Mouse (Mus musculus): ENCODE measurements around the gene Sorbs2. TPM values are rescaled to one million over a fixed set of nuclear protein-coding genes. Genes with fewer than 3 reads are reported as not detected.

The Sorbs2 gene
- polyA plus RNA-seq, 1 experiment = 0.09 TPM

DNA sequence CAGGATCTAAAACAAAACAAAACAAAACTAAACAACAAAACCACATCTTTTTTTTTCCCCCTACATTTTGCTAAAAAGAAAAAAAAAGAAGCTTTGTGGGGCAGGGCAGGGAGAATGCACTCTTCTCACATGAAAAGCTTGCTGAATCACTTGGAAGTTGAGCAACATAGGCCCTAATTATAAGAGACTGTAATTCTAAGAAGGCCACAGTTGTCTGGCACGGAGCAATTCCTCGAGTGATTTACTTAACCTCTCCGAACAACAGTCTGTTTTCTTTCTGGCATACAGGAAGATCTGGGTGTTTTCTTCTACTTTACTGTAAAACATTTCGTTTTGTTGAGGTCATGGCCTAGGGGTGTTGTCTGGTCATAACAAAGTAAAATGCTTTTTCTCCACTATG is 202.1 kb downstream of the Sorbs2 start:
- Histone ChIP-seq H3K79me3 (ENCODE audit: low read depth) (no peaks in the 10 kb centered on the region), H3K79me2 (ENCODE audit: control insufficient read depth, insufficient read depth) (no peaks in the 10 kb centered on the region), H3K36me3 (ENCODE audit: control insufficient read depth, insufficient read depth) (no peaks in the 10 kb centered on the region), H3ac (ENCODE audit: control insufficient read depth, insufficient read length, low read depth) (no peak overlapping the region), H3K27me3 (ENCODE audit: control insufficient read depth, insufficient read depth, insufficient read length) (no peaks in the 10 kb centered on the region), H3K4me3 (ENCODE audit: insufficient read depth, poor library complexity, severe bottlenecking) (no peak overlapping the region)
- peak; percentile 57 for TF ChIP-seq CEBPB (IDR thresholded peaks at IDR 0.05; ENCODE audit: low read depth)
- TF ChIP-seq MYOG (IDR thresholded peaks at IDR 0.05; ENCODE audit: control insufficient read depth, extremely low read depth, insufficient read length) = no peak
- TF ChIP-seq CTCF (IDR thresholded peaks at IDR 0.05; ENCODE audit: control insufficient read depth, insufficient read depth, insufficient read length) = no peak

DNA sequence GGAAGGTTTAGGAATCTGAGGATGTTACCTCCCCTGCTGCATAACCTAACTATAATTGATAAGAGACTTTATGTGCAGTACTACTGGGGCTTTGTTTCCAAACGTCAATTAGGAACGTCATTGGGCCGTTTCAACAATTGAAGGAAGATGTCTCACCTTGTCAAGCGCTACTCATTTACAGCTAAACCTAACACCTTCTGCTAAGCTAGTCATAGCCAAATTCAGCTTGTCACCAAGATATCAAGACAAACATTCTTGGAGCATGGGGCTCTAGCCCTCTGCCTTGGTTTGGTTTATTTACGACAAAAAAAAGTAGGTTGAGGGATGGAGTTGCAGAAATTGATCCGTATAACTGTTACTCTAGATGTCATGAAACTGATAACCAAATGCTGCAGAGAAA is 205.0 kb downstream of the Sorbs2 start:
- no peak for TF ChIP-seq CTCF (IDR thresholded peaks at IDR 0.05; ENCODE audit: control insufficient read depth, insufficient read depth, insufficient read length)
- no peak for TF ChIP-seq FOSL1 (IDR thresholded peaks at IDR 0.05; ENCODE audit: insufficient read depth, low read length, poor library complexity, severe bottlenecking)
- TF ChIP-seq MYOD1 (IDR thresholded peaks at IDR 0.05; ENCODE audit: control insufficient read depth, insufficient read length, low read depth) = no peak
- no peak for TF ChIP-seq MAX (IDR thresholded peaks at IDR 0.05)
- no peak for TF ChIP-seq CEBPB (IDR thresholded peaks at IDR 0.05; ENCODE audit: low read depth)
- no peak for TF ChIP-seq USF1 (IDR thresholded peaks at IDR 0.05; ENCODE audit: low read depth)
- no peak for TF ChIP-seq MYOG (IDR thresholded peaks at IDR 0.05; ENCODE audit: control insufficient read depth, extremely low read depth, insufficient read length)
- no peaks in the 10 kb centered on the region for H3K27me3 ChIP-seq (ENCODE audit: control insufficient read depth, insufficient read depth, insufficient read length)
- H3K79me3 ChIP-seq (ENCODE audit: low read depth) = no peaks in the 10 kb centered on the region
- no peaks in the 10 kb centered on the region for H3K36me3 ChIP-seq (ENCODE audit: control insufficient read depth, insufficient read depth)
- no peak overlapping the region for H3K4me3 ChIP-seq (ENCODE audit: insufficient read depth, poor library complexity, severe bottlenecking)
- no peak overlapping the region for H3ac ChIP-seq (ENCODE audit: control insufficient read depth, insufficient read length, low read depth)
- H3K79me2 ChIP-seq (ENCODE audit: control insufficient read depth, insufficient read depth) = no peaks in the 10 kb centered on the region

DNA sequence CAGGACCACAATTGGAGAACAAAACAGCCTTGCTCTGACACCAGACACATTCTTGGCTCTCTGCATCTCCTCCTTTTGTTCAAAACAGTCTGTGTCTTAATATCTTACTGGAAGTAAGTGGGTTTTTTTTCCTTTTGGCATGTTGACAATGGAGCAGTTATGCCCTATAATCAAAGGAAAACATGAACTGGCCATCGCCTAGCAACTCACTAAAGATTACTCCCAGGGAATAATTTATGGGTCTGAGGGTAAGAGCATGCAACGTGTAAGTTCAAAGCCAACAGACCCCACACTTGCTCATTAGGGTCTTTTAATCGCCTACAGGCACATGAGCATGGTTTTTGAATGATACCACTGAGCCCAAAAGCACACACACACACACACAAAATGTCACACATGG is 207.2 kb downstream of the Sorbs2 start:
- Histone ChIP-seq H3ac (ENCODE audit: control insufficient read depth, insufficient read length, low read depth) (no peak overlapping the region), H3K27me3 (ENCODE audit: control insufficient read depth, insufficient read depth, insufficient read length) (no peaks in the 10 kb centered on the region), H3K4me3 (ENCODE audit: insufficient read depth, poor library complexity, severe bottlenecking) (no peak overlapping the region), H3K79me3 (ENCODE audit: low read depth) (no peaks in the 10 kb centered on the region), H3K79me2 (ENCODE audit: control insufficient read depth, insufficient read depth) (no peaks in the 10 kb centered on the region), H3K36me3 (ENCODE audit: control insufficient read depth, insufficient read depth) (no peaks in the 10 kb centered on the region)
- TF ChIP-seq MYOD1 (IDR thresholded peaks at IDR 0.05; ENCODE audit: control insufficient read depth, insufficient read length, low read depth) (no peak), CTCF (IDR thresholded peaks at IDR 0.05; ENCODE audit: control insufficient read depth, insufficient read depth, insufficient read length) (no peak), CEBPB (IDR thresholded peaks at IDR 0.05; ENCODE audit: low read depth) (no peak), MYOG (IDR thresholded peaks at IDR 0.05; ENCODE audit: control insufficient read depth, extremely low read depth, insufficient read length) (no peak), FOSL1 (IDR thresholded peaks at IDR 0.05; ENCODE audit: insufficient read depth, low read length, poor library complexity, severe bottlenecking) (no peak), MAX (IDR thresholded peaks at IDR 0.05) (no peak), USF1 (IDR thresholded peaks at IDR 0.05; ENCODE audit: low read depth) (no peak)

DNA sequence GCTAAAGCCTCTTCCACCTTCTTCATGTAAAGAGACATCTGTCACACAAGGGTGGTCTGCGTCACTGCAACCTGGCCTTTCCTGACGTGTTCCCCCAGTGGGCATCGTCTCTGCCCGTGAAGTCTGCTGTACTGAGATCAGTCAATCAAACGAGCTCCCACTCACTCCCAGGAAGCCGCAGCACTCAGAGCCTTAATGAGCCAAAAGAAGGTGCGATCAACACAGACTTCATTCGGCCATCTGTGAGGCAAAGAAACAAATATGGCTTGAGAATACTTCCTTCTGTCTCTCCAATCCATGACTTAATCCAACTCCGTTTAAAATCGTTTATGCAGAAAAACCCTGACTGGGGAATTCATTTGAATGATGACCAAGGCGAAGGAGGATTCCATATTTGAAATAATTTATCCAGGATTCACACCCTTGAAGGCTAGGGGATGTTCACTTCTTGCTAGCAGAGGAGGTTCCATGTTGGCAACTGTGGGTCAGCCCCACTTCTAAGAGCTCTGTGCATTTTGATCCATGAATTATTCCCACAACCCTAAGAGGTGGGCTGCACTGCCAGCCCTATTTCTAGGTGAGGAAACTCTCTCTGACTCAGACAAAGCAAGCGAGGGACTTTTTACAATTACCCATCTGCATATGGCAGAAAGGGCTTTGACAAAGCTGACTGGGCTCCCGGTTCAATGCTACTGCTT is 207.9 kb downstream of the Sorbs2 start:
- Histone ChIP-seq H3K79me3 (ENCODE audit: low read depth) (no peaks in the 10 kb centered on the region), H3ac (ENCODE audit: control insufficient read depth, insufficient read length, low read depth) (no peak overlapping the region), H3K4me3 (ENCODE audit: insufficient read depth, poor library complexity, severe bottlenecking) (no peak overlapping the region), H3K27me3 (ENCODE audit: control insufficient read depth, insufficient read depth, insufficient read length) (no peaks in the 10 kb centered on the region), H3K36me3 (ENCODE audit: control insufficient read depth, insufficient read depth) (no peaks in the 10 kb centered on the region), H3K79me2 (ENCODE audit: control insufficient read depth, insufficient read depth) (no peaks in the 10 kb centered on the region)
- TF ChIP-seq FOSL1 (IDR thresholded peaks at IDR 0.05; ENCODE audit: insufficient read depth, low read length, poor library complexity, severe bottlenecking) (no peak), CEBPB (IDR thresholded peaks at IDR 0.05; ENCODE audit: low read depth) (no peak), MYOG (IDR thresholded peaks at IDR 0.05; ENCODE audit: control insufficient read depth, extremely low read depth, insufficient read length) (no peak), USF1 (IDR thresholded peaks at IDR 0.05; ENCODE audit: low read depth) (no peak), CTCF (IDR thresholded peaks at IDR 0.05; ENCODE audit: control insufficient read depth, insufficient read depth, insufficient read length) (no peak), MYOD1 (IDR thresholded peaks at IDR 0.05; ENCODE audit: control insufficient read depth, insufficient read length, low read depth) (no peak), MAX (IDR thresholded peaks at IDR 0.05) (no peak)

DNA sequence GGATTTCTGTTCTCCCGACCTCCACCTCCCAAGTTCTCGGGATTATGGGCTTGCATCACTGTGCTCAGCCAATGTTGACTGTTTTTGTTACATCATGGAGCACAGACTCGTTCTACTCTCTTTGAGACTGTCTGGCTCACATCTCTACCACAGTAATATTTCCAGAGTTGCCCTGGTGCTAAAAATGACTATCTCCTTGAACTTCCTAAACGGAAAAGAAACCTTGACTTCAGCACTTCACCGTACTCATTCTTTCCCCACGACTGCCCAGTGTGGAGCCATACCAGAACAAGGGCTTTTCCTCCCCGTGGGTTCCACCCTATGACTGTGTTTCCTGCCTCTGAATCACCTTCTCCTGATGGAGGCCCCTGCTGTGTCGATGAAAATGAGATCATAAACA is 212.2 kb downstream of the Sorbs2 start:
- TF ChIP-seq FOSL1 (IDR thresholded peaks at IDR 0.05; ENCODE audit: insufficient read depth, low read length, poor library complexity, severe bottlenecking) = peak; percentile 11
- TF ChIP-seq CEBPB (IDR thresholded peaks at IDR 0.05; ENCODE audit: low read depth) = no peak
- no peak for TF ChIP-seq MYOG (IDR thresholded peaks at IDR 0.05; ENCODE audit: control insufficient read depth, extremely low read depth, insufficient read length)
- TF ChIP-seq MYOD1 (IDR thresholded peaks at IDR 0.05; ENCODE audit: control insufficient read depth, insufficient read length, low read depth) = no peak
- no peak for TF ChIP-seq CTCF (IDR thresholded peaks at IDR 0.05; ENCODE audit: control insufficient read depth, insufficient read depth, insufficient read length)
- Histone ChIP-seq H3ac (ENCODE audit: control insufficient read depth, insufficient read length, low read depth) (no peak overlapping the region), H3K79me2 (ENCODE audit: control insufficient read depth, insufficient read depth) (no peaks in the 10 kb centered on the region), H3K27me3 (ENCODE audit: control insufficient read depth, insufficient read depth, insufficient read length) (no peaks in the 10 kb centered on the region), H3K79me3 (ENCODE audit: low read depth) (no peaks in the 10 kb centered on the region), H3K4me3 (ENCODE audit: insufficient read depth, poor library complexity, severe bottlenecking) (no peak overlapping the region), H3K36me3 (ENCODE audit: control insufficient read depth, insufficient read depth) (no peaks in the 10 kb centered on the region)

DNA sequence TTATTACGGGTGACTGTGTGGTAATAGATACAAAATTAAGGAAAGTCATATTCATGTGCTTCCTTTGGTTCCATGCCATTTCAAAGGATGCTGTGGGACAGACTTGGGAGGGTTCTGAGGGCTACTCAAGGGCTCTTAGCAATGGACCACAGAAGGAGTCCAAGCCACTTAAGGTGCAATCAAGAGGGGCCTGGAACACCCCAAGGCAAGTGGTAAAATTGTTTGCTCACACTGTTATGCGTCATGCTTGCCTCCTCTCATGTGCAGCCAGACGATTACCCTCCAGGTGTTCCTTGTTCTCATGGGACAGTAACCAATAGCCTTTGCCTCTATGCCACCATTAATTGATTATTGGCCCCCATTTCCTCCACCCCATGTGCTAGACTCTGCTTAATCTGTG is 216.6 kb downstream of the Sorbs2 start:
- Histone ChIP-seq H3K4me3 (ENCODE audit: insufficient read depth, poor library complexity, severe bottlenecking) (no peak overlapping the region), H3K36me3 (ENCODE audit: control insufficient read depth, insufficient read depth) (no peaks in the 10 kb centered on the region), H3K79me3 (ENCODE audit: low read depth) (no peaks in the 10 kb centered on the region), H3K27me3 (ENCODE audit: control insufficient read depth, insufficient read depth, insufficient read length) (no peaks in the 10 kb centered on the region), H3K79me2 (ENCODE audit: control insufficient read depth, insufficient read depth) (no peaks in the 10 kb centered on the region), H3ac (ENCODE audit: control insufficient read depth, insufficient read length, low read depth) (no peak overlapping the region)
- no peak for TF ChIP-seq MYOD1 (IDR thresholded peaks at IDR 0.05; ENCODE audit: control insufficient read depth, insufficient read length, low read depth)
- TF ChIP-seq CTCF (IDR thresholded peaks at IDR 0.05; ENCODE audit: control insufficient read depth, insufficient read depth, insufficient read length) = no peak
- no peak for TF ChIP-seq MYOG (IDR thresholded peaks at IDR 0.05; ENCODE audit: control insufficient read depth, extremely low read depth, insufficient read length)
- no peak for TF ChIP-seq MAX (IDR thresholded peaks at IDR 0.05)
- TF ChIP-seq USF1 (IDR thresholded peaks at IDR 0.05; ENCODE audit: low read depth) = no peak
- TF ChIP-seq FOSL1 (IDR thresholded peaks at IDR 0.05; ENCODE audit: insufficient read depth, low read length, poor library complexity, severe bottlenecking) = no peak
- TF ChIP-seq CEBPB (IDR thresholded peaks at IDR 0.05; ENCODE audit: low read depth) = no peak
